Mouse (Mus musculus): ENCODE results near the gene Gm28038. TPM values are rescaled to one million over a fixed set of nuclear protein-coding genes. Genes with fewer than 3 reads are reported as not detected.
A peak's percentile ranks its signal among the peaks of the same experiment; 100 is the strongest.

The Gm28038 gene
- polyA plus RNA-seq (2012; rRNA removed), result not detected in 2 replicates

GRCm38 (mm10) chr2:30280743-30281142 lies at the start of gene Gm28038:
Gene Gm28038, plus strand, starts transcription at chr2:30281043.
- no peak for DNase-seq (ENCODE audit: low spot score)

DNA sequence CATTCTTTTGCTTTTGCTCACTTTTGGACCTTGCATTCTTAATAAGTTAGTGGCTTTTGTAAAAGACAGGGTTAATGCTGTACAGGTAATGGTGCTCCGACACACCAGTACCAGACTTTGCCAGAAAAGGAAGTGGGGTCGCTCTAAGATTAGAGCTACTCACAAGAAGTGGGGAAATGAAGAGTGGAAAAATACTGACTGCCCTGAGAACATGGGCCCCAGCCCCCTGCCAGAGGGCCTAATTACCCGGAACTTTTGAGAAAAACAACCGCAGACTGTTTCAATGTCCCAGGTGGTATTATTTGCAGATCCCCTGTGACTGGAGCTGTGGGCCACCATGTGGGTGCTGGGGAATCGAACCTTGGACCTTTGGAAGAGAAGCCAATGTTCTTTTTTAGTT lies 45.2 kb upstream of the Gm28038 start:
- no peak for DNase-seq (ENCODE audit: low spot score)

- no peak for DNase-seq (ENCODE audit: low spot score)
Measured at GRCm38 (mm10) chr2:30236426-30237198, 44.2 kb upstream of the Gm28038 start.

GRCm38 (mm10) chr2:30237199-30237880 lies 43.5 kb upstream of the Gm28038 start, which contains the start of gene Lrrc8a:
Gene Lrrc8a, plus strand, starts transcription at chr2:30237715.
- DNase-seq (ENCODE audit: low spot score), result peak; percentile 100

DNA sequence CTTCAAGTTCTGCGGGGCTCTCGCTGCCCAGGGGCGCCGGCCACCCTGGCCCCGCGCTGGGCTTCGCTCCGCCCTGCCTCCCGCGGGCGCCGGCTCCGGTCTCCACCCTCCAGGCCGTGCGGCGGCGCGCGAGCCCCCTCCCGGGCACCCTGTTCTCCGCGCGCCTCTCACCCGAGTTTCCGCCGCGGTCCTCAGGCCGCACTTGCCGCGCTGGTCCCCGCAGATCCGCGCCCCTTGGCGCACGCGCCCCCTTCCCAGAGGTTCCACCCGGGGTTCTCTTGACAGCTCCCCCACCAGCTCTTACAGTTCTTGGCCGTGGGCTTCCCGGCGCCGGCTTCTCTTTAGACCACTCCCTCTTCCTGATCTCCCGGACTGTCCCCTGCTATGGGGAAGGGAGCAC lies 43.0 kb upstream of the Gm28038 start:
- peak; percentile 73 for DNase-seq (ENCODE audit: low spot score)

- no peak for DNase-seq (ENCODE audit: low spot score)
Measured at GRCm38 (mm10) chr2:30238906-30239465, 41.9 kb upstream of the Gm28038 start.

- no peak for DNase-seq (ENCODE audit: low spot score)
Measured at GRCm38 (mm10) chr2:30239777-30240176, 41.1 kb upstream of the Gm28038 start.

GRCm38 (mm10) chr2:30240267-30240666 lies 40.6 kb upstream of the Gm28038 start, which contains the start of gene Gm28035:
Gene Gm28035, plus strand, starts transcription at chr2:30240567.
- no peak for DNase-seq (ENCODE audit: low spot score)

DNA sequence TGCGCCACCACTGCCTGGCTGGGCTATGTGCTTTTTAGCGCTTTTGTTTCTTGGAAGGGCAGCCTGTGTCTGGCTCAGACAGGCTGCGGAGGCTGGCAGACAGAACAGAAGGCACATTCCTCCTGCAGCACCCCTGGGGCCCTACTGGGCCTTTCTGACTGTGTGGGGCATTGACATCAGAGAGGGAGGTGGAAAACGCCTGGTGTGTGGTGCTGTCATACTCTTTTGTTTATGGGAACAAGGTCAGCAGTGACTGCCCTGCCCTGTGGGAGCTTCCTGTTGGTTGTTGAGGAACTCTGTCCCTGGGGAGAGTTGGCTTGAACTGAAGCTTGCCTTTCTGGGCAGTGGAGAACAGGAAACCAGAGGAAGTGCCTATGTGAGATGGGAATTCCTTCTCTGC lies 38.3 kb upstream of the Gm28038 start:
- DNase-seq (ENCODE audit: low spot score), result no peak

- DNase-seq (ENCODE audit: low spot score), result no peak
Measured at GRCm38 (mm10) chr2:30243391-30243790, 37.5 kb upstream of the Gm28038 start.

DNA sequence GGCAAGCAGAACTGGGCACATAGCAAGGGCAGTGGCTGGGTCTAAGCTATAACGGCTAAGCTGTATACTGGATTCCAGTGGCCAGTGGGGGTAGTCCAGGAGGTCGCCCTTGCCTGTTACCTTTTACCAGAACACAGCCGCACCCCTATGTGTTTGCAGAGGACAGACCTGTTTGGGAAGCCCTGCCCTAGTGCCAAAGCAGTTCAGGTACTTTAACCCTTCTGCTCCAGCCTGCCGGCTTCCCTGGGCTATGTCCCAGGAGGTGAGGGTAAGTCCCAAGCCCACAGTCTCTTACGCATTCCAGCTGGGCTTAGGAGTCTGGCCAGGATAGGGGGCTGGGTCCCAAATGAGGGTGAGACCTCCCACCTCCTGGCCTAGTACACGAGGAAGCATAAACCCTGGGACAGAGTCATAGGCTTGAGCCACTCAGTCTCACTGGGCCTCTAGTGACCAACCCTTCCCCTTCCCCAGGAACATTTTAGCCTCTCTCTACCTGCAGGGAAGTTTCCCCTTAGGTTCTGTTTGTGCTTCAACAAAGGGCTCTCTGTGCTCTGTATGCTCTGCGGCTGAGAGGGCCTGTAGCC lies 36.2 kb upstream of the Gm28038 start:
- no peak for DNase-seq (ENCODE audit: low spot score)

GRCm38 (mm10) chr2:30247036-30247435 lies 33.8 kb upstream of the Gm28038 start:
- no peak for DNase-seq (ENCODE audit: low spot score)

- no peak for DNase-seq (ENCODE audit: low spot score)
Measured at GRCm38 (mm10) chr2:30247681-30248080, 33.2 kb upstream of the Gm28038 start.

GRCm38 (mm10) chr2:30249182-30249581 lies 31.7 kb upstream of the Gm28038 start:
- DNase-seq (ENCODE audit: low spot score), result no peak

DNA sequence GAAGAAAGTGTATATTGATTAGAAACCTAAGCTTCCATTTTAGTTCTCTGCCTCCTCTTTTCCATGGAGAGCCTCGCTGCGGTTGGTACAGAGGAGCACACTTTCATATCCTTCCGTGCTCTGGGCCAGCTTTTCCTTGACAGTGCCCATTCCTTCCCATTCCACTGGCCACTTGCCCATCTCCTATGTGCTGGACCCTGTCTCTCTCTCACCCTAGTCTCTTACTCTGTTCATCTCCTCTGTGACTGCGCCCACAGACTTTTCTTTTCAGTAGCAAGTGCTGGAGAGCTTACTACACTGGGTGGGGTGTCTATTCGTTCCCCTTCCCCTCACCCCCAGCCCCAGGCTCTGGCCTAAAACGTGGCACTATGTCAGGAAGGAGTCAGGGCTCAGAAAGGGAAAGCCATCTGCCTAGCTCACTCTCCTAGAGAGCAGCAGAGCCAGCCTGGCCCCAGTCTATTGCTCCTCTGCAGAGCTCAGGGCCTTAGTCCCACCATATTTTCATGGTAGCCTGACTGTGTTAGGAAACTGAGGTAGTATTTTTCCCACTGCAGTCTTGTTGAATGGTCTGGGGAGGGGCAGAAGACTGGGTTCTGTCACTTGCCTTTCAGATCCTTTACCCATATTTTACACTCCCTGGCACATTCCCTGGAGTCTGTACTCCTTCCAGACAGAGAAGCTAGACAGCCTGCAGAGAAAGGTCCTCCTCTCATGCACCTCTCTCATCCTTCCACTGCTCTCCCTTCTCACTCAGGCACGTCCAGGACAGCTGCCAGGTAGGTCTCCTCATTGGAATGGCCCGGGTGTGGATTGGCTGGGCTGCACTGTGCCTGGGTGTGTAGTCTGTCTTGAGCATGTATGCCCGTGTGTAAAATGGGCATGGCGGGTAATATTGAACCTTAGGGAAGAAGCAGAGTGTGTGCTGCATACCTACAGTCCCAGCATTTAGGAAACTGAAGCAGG lies 30.4 kb upstream of the Gm28038 start:
- no peak for DNase-seq (ENCODE audit: low spot score)

DNA sequence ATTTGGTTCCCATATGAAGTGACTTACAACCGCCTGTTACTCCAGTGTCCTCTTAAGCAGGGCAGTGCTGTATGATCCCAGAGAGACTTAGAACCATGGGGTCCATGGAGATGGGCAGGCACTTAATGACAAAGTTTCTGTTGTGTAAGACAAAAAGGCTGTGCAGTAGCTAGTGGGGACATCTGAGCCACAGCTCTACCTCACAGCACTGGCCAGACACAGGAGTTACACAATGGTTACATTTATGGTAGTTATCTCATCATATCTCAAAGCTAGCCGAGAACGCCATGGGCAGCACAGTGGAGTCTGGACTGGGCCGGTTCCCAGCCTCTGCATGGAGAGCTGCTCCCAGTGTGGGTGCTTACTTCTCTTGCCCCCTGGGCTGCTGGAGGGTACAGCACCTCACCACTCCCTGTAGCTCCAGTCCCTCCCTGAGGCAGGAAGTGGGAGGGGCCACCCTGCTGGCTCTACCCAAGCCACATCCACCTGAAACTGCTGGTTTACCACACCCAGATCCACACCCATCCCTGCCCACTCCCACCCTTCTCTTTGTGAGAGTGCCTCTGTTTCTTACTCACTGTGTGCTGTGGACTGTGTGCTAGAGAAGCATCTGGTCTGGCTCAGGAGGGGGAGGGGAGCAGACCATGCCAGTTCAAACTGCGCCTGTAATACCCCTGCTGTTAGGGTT lies 29.3 kb upstream of the Gm28038 start:
- no peak for DNase-seq (ENCODE audit: low spot score)

GRCm38 (mm10) chr2:30252521-30252920 lies 28.3 kb upstream of the Gm28038 start:
- no peak for DNase-seq (ENCODE audit: low spot score)

DNA sequence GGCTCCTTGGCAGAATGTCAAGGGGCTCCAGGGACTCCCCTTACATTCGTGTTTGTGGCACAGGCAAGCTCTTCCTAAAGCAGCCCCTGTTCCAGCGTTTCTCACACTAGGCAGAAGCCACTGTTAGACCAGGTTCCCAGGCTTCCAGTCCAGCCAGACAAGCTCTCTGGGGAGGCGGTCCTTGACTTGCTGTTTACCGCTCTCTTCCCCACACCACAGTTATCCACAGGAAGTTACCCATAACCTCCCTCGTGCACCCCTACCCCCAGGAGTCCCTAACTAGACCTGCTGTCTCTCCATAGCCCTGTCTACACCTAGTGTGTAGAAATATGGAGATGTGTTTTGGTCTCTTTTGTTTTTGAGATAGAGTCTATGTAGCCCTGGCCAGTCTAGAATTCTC lies 27.0 kb upstream of the Gm28038 start:
- no peak for DNase-seq (ENCODE audit: low spot score)

DNA sequence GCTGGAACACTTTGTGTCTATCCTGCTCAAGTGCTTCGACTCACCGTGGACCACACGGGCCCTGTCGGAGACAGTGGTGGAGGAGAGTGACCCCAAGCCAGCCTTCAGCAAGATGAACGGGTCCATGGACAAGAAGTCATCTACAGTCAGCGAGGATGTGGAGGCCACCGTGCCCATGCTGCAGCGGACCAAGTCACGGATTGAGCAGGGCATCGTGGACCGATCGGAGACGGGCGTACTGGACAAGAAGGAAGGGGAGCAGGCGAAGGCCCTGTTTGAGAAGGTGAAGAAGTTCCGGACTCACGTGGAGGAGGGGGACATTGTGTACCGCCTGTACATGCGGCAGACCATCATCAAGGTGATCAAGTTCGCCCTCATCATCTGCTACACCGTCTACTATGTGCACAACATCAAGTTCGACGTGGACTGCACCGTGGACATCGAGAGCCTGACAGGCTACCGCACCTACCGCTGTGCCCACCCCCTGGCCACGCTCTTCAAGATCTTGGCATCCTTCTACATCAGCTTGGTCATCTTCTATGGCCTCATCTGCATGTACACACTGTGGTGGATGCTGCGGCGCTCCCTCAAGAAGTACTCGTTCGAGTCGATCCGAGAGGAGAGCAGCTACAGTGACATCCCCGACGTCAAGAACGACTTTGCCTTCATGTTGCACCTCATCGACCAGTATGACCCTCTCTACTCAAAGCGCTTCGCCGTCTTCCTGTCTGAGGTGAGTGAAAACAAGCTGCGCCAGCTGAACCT lies 25.0 kb upstream of the Gm28038 start:
- DNase-seq (ENCODE audit: low spot score), result no peak
